Mouse (Mus musculus) telencephalon, adult 2 months (tissue): ENCODE measurements at regions not wholly inside any gene's neighbourhood (a gene's known extent, or its start where the extent isn't known, plus 50 kb on each side); places are given as distances from the start of the nearest gene placed in this dataset.
"Not testable (repeated sequence)": the region's sequence is repeated elsewhere in the genome, so short reads cannot be mapped to it uniquely, and the experiment has no call there.

Experiments
- DNase-seq: peaks from one replicate; pipeline ENCODE4 v3.0.0-alpha.2; 2011; ENCODE audit warnings: low read depth, low spot score

DNA sequence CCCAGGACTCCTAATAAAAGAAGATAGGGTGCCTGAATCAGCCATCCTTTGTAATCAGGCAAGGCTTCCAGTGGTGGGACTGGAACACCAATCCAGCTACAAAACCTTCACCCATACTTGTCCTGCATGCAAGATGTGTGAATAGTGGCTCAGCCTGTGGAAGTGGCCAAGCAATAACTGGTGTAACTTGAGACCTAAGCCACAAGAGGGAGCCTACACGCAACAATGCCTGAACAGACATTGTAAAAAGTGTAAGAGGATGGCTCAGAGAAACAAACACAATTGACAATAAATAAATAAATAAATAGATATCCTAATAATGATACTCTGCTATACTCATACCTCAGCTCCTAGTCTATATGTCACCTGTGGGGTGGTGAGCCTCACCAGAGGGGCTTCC, 781.5 kb upstream of the Cdh20 start:
- peak; percentile 23 for DNase-seq

- not testable (repeated sequence) for DNase-seq
Observed at GRCm38 (mm10) chr1:104002906-104003305, 765.4 kb upstream of the Cdh20 start.

GRCm38 (mm10) chr1:104029670-104030069, 738.7 kb upstream of the Cdh20 start:
- DNase-seq: no peak

DNA sequence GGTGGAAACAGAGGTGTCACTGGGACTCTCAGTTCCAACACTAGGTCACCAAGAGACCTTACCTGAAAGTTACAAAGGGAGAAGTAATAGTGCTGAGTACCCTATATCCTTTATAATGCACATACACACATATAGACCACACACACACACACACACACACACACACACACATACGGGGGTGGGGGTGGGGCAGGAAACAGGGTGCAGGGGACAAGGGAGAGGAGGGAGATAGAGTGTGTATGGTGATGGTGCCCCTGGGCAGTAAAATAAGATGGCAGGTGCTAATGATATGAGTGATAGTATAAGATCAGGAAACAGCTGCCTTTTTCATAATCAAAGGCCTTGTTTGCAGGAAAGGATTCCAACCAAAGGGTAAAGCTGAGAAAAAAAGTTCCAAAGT, 719.9 kb upstream of the Cdh20 start:
- DNase-seq: no peak

DNA sequence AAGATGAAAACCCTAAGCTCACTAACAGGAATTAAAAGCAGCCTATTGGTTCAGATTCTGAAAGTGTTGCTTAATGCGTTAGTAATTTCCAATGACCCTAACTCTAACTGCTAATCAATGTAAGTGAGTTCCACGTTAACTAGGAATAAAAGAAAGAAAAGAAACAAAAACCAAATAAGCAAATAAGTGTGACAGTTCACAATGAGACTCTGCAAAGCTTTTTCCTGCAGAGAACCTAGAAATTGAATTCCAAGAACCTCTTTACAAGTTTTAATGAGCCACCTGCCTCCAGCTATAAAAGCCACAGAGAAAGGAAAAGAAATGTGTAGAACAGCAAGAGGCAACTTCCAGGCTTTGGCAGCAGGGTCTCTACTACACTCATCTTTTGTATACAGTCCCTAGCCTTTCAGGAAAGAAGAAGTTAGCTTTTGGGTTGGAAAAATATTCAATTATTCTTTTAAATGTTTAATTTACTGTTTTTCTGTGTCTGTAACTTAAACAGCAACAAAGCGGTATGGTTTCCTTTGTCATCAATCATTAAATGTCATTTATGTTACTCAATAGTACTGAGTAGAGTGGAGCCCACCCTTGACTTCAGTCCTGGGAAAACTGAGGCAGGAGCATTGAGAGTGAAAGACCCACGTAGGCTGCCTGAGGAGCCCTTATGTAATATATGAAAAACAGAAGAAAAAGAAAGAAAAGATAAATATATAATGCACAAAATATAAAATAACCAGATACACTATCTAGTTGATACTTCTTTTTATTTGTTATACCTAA, 719.0 kb upstream of the Cdh20 start:
- peak; percentile 23 for DNase-seq
